Mouse (Mus musculus): ENCODE data around the gene Gm10190. TPM values are rescaled to one million over a fixed set of nuclear protein-coding genes. Genes with fewer than 3 reads are reported as not detected.
"Not testable (repeated sequence)": the region's sequence is repeated elsewhere in the genome, so short reads cannot be mapped to it uniquely, and the experiment has no call there.

Gm10190 gene
- 3.3 and 4.4 TPM in 2 replicates for polyA plus RNA-seq (2015; fragmentation: Nextera tagmentation; extraction: Ambion mirVana)

GRCm38 (mm10) chr17:80372989-80373725 lies at the start of gene Gm10190:
TSS of gene Gm10190 (minus strand) at chr17:80373541.
- H3K36me3 ChIP-seq (replicated peaks): no peaks in the 10 kb centered on the region
- WGBS: 2% methylated on average over 102 of the region's 102 CpGs

GRCm38 (mm10) chr17:80420998-80421397 lies 47.7 kb upstream of the Gm10190 start:
- Histone ChIP-seq H3K4me1 (no peaks in the 10 kb centered on the region), H3K4me2 (no peak overlapping the region), H3K9me3 (no peaks in the 10 kb centered on the region), H3K27ac (no peak overlapping the region), H3K27me3 (replicated peaks) (no peaks in the 10 kb centered on the region), H3K4me3 (no peak overlapping the region), H3K9ac (no peak overlapping the region), H3K36me3 (replicated peaks) (peaks cover 32% of the 10 kb centered on the region; the same call in 1 of the 2 replicates)
- no peak for ATAC-seq (replicated peaks)
- WGBS: 92% methylated on average over 1 of the region's 1 CpGs

More at GRCm38 (mm10) chr17:80372989-80373725, at the start of gene Gm10190:
- H3K9ac ChIP-seq: peak within 1 kb of the TSS; percentile 72
- H3K4me3 ChIP-seq: peak within 1 kb of the TSS; percentile 53
- no peaks in the 10 kb centered on the region for H3K9me3 ChIP-seq
- H3K27ac ChIP-seq: peak within 1 kb of the TSS; percentile 87
- H3K27me3 ChIP-seq (replicated peaks): no peaks in the 10 kb centered on the region
- H3K4me2 ChIP-seq: peak within 1 kb of the TSS; percentile 86
- H3K4me1 ChIP-seq: peaks cover 12% of the 10 kb centered on the region
- peak; percentile 99 for ATAC-seq (replicated peaks)

GRCm38 (mm10) chr17:80418572-80419210 lies 45.4 kb upstream of the Gm10190 start:
- Histone ChIP-seq H3K9me3 (no peaks in the 10 kb centered on the region), H3K27ac (no peak overlapping the region), H3K27me3 (replicated peaks) (no peaks in the 10 kb centered on the region), H3K4me3 (no peak overlapping the region), H3K36me3 (replicated peaks) (peaks cover 38% of the 10 kb centered on the region), H3K4me1 (no peaks in the 10 kb centered on the region), H3K4me2 (no peak overlapping the region), H3K9ac (no peak overlapping the region)
- no peak for ATAC-seq (replicated peaks)
- 89% methylated on average over 10 of the region's 10 CpGs for WGBS

GRCm38 (mm10) chr17:80411182-80411581 lies 37.8 kb upstream of the Gm10190 start:
- H3K36me3 ChIP-seq (replicated peaks): peaks cover 46% of the 10 kb centered on the region
- ATAC-seq (replicated peaks): no peak
- H3K4me3 ChIP-seq: no peak overlapping the region
- H3K9me3 ChIP-seq: no peaks in the 10 kb centered on the region
- 68% methylated on average over 1 of the region's 1 CpGs for WGBS
- H3K4me2 ChIP-seq: no peak overlapping the region
- no peaks in the 10 kb centered on the region for H3K4me1 ChIP-seq
- H3K27ac ChIP-seq: no peak overlapping the region
- H3K27me3 ChIP-seq (replicated peaks): no peaks in the 10 kb centered on the region
- H3K9ac ChIP-seq: no peak overlapping the region

- ATAC-seq (replicated peaks): no peak
- H3K36me3 ChIP-seq (replicated peaks): peaks cover 20% of the 10 kb centered on the region; the same call in 1 of the 2 replicates
- H3K9me3 ChIP-seq: no peaks in the 10 kb centered on the region
- H3K27ac ChIP-seq: no peak overlapping the region
- H3K4me3 ChIP-seq: no peak overlapping the region
- no peak overlapping the region for H3K9ac ChIP-seq
- 96% methylated on average over 7 of the region's 7 CpGs for WGBS
- no peaks in the 10 kb centered on the region for H3K27me3 ChIP-seq (replicated peaks)
- no peak overlapping the region for H3K4me2 ChIP-seq
- no peaks in the 10 kb centered on the region for H3K4me1 ChIP-seq
These were observed 24.9 kb upstream of the Gm10190 start for GRCm38 (mm10) chr17:80398243-80398642.

- H3K4me3 ChIP-seq: peak overlapping the region; percentile 56
- WGBS: 14% methylated on average over 17 of the region's 17 CpGs
- H3K27ac ChIP-seq: no peak overlapping the region; the same call in 1 of the 2 replicates
- peak overlapping the region; percentile 72 for H3K4me2 ChIP-seq
- no peaks in the 10 kb centered on the region for H3K27me3 ChIP-seq (replicated peaks)
- no peaks in the 10 kb centered on the region for H3K9me3 ChIP-seq
- H3K9ac ChIP-seq: peak overlapping the region; percentile 33
- peaks cover 3% of the 10 kb centered on the region for H3K4me1 ChIP-seq
- 0 out of 2 replicates have a peak, but pooled peaks cover 3% of the 10 kb centered on the region for H3K36me3 ChIP-seq (replicated peaks)
- ATAC-seq (replicated peaks): peak; percentile 95
These were observed 18.4 kb upstream of the Gm10190 start for GRCm38 (mm10) chr17:80391423-80392403.

GRCm38 (mm10) chr17:80390024-80390423 lies 16.7 kb upstream of the Gm10190 start:
- ATAC-seq (replicated peaks): no peak
- Histone ChIP-seq H3K9ac (no peak overlapping the region), H3K4me2 (no peak overlapping the region), H3K27me3 (replicated peaks) (no peaks in the 10 kb centered on the region), H3K4me3 (no peak overlapping the region), H3K36me3 (replicated peaks) (no peaks in the 10 kb centered on the region), H3K27ac (no peak overlapping the region), H3K4me1 (peaks cover 3% of the 10 kb centered on the region), H3K9me3 (no peaks in the 10 kb centered on the region)
- WGBS: 78% methylated on average over 10 of the region's 10 CpGs

- Histone ChIP-seq H3K27ac (no peak overlapping the region), H3K36me3 (replicated peaks) (no peaks in the 10 kb centered on the region), H3K4me3 (no peak overlapping the region), H3K4me2 (no peak overlapping the region), H3K4me1 (no peaks in the 10 kb centered on the region), H3K27me3 (replicated peaks) (no peaks in the 10 kb centered on the region), H3K9ac (no peak overlapping the region), H3K9me3 (no peaks in the 10 kb centered on the region)
- 65% methylated on average over 1 of the region's 1 CpGs for WGBS
- no peak for ATAC-seq (replicated peaks)
These were observed 12.3 kb upstream of the Gm10190 start for GRCm38 (mm10) chr17:80385671-80386070.

- not testable (repeated sequence) for ATAC-seq (replicated peaks); H3K27ac ChIP-seq; H3K36me3 ChIP-seq (replicated peaks); H3K9me3 ChIP-seq; H3K4me3 ChIP-seq; H3K4me1 ChIP-seq; H3K27me3 ChIP-seq (replicated peaks); H3K4me2 ChIP-seq; H3K9ac ChIP-seq
These were observed 5.0 kb upstream of the Gm10190 start for GRCm38 (mm10) chr17:80378386-80378785.

- no peaks in the 10 kb centered on the region for H3K9me3 ChIP-seq
- peak overlapping the region; percentile 87 for H3K27ac ChIP-seq
- no peaks in the 10 kb centered on the region for H3K27me3 ChIP-seq (replicated peaks)
- no peaks in the 10 kb centered on the region for H3K36me3 ChIP-seq (replicated peaks)
- H3K9ac ChIP-seq: peak overlapping the region; percentile 72
- H3K4me3 ChIP-seq: peak overlapping the region; percentile 53
- H3K4me1 ChIP-seq: peaks cover 12% of the 10 kb centered on the region
- H3K4me2 ChIP-seq: peak overlapping the region; percentile 86
- peak; percentile 87 for ATAC-seq (replicated peaks)
- 14% methylated on average over 29 of the region's 29 CpGs for WGBS
These were observed 370 bp upstream of the Gm10190 start for GRCm38 (mm10) chr17:80373726-80374096.

- Histone ChIP-seq H3K4me3 (no peak overlapping the region), H3K9ac (no peak overlapping the region), H3K9me3 (no peaks in the 10 kb centered on the region), H3K27me3 (replicated peaks) (no peaks in the 10 kb centered on the region), H3K4me1 (peaks cover 8% of the 10 kb centered on the region), H3K4me2 (no peak overlapping the region), H3K36me3 (replicated peaks) (no peaks in the 10 kb centered on the region), H3K27ac (no peak overlapping the region)
- WGBS: 78% methylated on average over 9 of the region's 9 CpGs
- ATAC-seq (replicated peaks): no peak
These were observed 4.7 kb downstream of the Gm10190 start for GRCm38 (mm10) chr17:80368606-80369005.

GRCm38 (mm10) chr17:80367276-80367675 lies 6.1 kb downstream of the Gm10190 start:
- Histone ChIP-seq H3K27me3 (replicated peaks) (no peaks in the 10 kb centered on the region), H3K36me3 (replicated peaks) (no peaks in the 10 kb centered on the region), H3K27ac (no peak overlapping the region), H3K4me3 (no peak overlapping the region), H3K4me2 (no peak overlapping the region), H3K9me3 (no peaks in the 10 kb centered on the region), H3K4me1 (no peaks in the 10 kb centered on the region), H3K9ac (no peak overlapping the region)
- ATAC-seq (replicated peaks): no peak
- WGBS: 89% methylated on average over 5 of the region's 5 CpGs
